Mouse (Mus musculus) bone marrow, adult 2 months (tissue): ENCODE measurements at regions not wholly inside any gene's neighbourhood (a gene's known extent, or its start where the extent isn't known, plus 50 kb on each side); places are given as distances from the start of the nearest gene placed in this dataset.

Source experiments
- CTCF ChIP-seq: fragments of 200-500 bp; IDR thresholded peaks from 2 replicates; pipeline ENCODE4 v1.5.1; 2011; ENCODE audit warnings: low read length, control low read depth; ENCODE audit not compliant: control insufficient read depth, insufficient read depth
- POLR2A ChIP-seq: fragments of 200-500 bp; IDR thresholded peaks from 2 replicates; pipeline ENCODE4 v1.6.1; 2011; ENCODE audit warnings: low read depth, mild to moderate bottlenecking, control low read depth, low read length, borderline replicate concordance; ENCODE audit not compliant: control insufficient read depth

DNA sequence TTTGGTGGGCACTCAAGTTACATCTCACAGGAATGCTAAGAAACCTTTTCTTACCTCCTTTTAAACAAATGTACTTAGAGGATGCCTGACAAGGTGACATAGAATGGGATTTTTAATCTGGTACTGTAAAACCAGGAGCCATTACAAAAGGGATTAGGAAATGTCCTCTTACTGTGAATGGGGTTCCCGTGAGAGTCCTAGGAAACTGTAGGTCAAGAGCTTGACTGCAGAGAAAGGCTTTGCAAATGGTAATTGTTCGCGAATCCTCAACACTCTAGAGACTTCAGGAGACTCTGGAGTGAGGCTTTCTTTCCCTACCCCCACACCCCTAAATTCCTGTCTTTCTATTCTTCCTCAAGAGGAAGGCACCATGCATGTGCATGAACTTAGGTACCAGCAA, 242.7 kb upstream of the Gadl1 start:
- TF ChIP-seq POLR2A, result no peak
- TF ChIP-seq CTCF, result no peak
